Mouse (Mus musculus): ENCODE results near the gene Letmd1.

DNA sequence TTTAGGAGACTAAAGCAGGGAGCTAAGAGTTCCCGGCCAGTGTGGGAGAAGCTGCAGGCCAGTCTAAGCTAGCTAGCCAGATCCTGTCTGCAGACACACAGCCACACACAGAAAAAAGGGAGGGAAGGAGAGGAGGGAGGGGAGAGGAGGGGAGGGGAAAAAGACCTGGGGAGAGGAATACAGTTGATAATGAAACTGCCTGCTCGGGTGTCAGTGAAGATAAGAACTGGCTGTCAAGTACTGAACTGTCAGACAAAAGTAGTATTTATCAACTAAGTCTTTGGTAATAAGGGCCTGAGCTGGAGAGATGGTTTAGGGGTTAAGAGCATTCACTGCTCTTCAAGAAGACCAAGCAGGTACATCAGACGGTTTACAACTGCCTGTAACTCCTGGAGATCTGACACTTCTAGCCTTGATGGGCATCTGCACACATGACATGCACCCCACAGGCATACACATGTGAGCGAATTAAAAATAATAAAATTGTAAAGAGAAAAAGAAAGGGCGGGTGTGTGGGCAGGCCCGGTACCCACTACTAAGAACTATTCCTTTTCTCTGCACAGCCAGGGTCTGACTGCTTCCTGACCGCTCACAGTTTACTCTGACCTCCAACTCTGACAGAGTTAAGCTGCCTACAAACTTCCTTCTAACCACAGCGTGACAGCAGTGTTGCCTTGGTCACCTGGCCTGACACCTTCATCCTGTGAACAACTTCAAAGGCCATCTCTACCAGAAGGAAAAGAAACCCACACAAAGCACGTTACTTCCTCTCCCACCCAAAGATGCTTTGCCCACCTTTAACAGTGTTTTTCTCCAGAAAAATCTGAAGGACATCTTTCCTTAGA lies 48.7 kb upstream of the Letmd1 start:
- TF ChIP-seq CHD2 (IDR thresholded peaks at IDR 0.05; ENCODE audit: low read depth, low read length) (no peak), ZNF384 (IDR thresholded peaks at IDR 0.05; ENCODE audit: low read depth, low read length) (no peak), MAFK (IDR thresholded peaks at IDR 0.05; ENCODE audit: insufficient read depth, low read depth, low read length) (no peak), HCFC1 (IDR thresholded peaks at IDR 0.05; ENCODE audit: borderline replicate concordance, insufficient read depth, low read length) (no peak), ZC3H11A (IDR thresholded peaks at IDR 0.05; ENCODE audit: borderline replicate concordance, low read depth, low read length) (no peak)
